Mouse (Mus musculus): ENCODE data around the gene Sergef.
A peak's percentile ranks its signal among the peaks of the same experiment; 100 is the strongest.

Gene Sergef

DNA sequence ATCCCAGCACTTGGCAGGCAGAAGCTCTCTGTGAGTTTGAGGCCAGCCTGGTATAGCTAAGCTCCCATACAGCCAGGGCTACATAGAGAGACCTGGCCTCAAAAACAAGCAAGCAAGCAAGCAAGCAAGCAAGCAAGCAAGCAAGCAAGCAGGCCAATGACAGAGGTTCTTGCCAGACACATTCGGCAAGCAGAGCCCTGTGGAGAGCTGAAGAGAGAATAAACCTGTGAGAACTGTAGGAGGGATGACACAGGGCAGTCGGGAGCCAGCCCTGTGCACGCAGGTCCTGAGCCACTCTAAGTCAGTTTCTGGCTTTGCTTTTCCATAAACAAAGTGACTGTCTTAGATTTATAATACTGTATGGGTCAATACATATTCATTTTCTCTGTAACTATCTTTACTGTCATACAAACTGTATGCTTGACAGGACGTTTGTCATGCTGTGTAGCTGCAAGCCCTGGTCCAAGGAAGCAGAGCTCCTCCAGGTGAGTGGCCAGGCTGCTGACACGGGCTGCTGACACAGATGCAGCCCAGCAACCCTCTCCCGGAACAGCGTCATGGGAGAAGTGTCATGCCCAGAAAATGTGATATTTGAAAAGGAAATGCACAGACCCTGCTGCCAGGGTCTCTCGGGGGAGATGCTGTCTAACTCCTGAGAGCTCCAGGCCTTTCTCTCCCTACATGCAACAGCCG is 192.0 kb downstream of the Sergef start:
- no peak for DNase-seq (ENCODE audit: low read depth)

DNA sequence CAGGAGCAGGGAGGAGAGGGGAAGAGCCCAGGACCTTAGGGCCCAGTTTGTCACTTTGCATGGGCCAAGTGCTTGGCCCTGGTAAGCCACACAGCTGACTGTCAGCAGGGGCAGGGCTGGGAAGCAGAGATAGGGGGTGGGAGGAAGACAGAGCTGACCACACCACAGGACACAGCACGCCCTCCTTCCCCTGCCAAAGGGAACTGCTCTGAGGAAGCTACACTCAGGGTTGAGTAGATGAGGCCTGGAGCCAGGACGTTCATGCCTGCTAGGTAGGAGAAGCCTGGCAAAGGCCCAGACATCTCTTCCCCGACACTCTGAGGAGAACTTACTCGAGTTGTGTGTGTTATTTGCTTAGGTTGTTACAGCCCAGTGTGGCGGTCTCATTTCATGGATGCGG is 193.7 kb downstream of the Sergef start:
- no peak for DNase-seq (ENCODE audit: low read depth)

- no peak for DNase-seq (ENCODE audit: low read depth)
Measured at GRCm38 (mm10) chr7:46443163-46443562, 196.4 kb downstream of the Sergef start.

- peak; percentile 8 for DNase-seq (ENCODE audit: low read depth)
Measured at GRCm38 (mm10) chr7:46438537-46439141, 201.0 kb downstream of the Sergef start.

DNA sequence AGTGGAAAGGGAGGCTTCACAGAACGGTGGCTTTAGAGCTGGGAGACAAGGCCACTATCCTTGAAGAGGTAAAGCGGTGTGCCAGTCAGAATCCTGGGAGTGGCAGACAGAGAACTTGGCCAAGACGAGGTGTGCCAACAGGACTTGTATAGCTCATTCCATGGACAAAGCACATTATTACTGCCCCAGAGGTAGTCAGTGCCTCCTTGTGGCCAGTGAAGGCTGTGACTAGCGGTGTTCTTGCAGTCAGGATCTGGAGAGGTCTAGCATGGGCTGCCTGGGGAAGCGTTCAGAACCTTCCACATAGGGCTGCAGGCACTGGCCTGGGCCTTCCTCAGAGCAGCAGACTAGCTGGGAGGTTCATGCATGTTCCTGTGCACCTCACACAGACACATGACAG is 203.8 kb downstream of the Sergef start:
- no peak for DNase-seq (ENCODE audit: low read depth)

- DNase-seq (ENCODE audit: low read depth) = no peak
Measured at GRCm38 (mm10) chr7:46433874-46434273, 205.7 kb downstream of the Sergef start.

DNA sequence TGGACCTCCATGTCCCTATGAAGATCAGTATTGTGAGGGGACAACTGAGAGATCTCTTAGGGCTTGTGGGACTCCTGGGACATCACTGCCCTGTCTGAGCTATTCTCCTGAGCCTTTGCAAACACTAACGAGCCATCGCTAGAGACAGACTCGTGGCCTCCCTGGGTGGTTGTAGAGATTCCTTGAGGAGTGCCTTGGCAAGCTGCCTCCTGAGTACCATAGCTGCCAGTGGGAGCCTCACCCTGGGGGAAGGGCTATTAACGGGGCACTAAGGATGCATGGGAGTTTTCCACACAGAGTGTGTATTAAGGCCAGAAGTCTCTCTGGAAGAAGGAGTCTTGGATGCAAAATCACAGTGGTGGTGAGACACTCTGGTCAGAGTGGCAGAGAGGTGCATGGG is 214.6 kb downstream of the Sergef start:
- no peak for DNase-seq (ENCODE audit: low read depth)

DNA sequence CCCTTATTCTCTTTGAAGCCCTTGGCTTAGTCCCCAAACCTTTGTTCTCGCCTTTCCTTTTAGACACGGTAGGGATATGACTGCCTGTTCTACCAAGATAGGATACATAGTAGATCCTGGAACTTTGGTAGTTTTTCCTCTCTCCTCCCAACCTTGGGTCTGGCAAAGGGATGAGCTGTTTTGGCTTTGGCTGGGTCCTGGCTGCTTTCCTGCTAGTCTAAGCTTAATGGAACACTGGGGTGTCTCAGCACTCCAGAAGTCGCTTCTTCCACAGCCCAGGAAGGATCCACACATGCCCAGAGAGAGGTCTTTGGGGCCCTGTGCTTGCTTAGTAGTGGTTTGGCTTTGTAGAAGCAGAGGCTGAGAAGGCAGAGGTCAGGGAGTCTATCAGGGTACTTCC is 215.7 kb downstream of the Sergef start:
- DNase-seq (ENCODE audit: low read depth) = no peak

- DNase-seq (ENCODE audit: low read depth) = peak; percentile 48
Measured at GRCm38 (mm10) chr7:46422764-46423412, 216.7 kb downstream of the Sergef start.

DNA sequence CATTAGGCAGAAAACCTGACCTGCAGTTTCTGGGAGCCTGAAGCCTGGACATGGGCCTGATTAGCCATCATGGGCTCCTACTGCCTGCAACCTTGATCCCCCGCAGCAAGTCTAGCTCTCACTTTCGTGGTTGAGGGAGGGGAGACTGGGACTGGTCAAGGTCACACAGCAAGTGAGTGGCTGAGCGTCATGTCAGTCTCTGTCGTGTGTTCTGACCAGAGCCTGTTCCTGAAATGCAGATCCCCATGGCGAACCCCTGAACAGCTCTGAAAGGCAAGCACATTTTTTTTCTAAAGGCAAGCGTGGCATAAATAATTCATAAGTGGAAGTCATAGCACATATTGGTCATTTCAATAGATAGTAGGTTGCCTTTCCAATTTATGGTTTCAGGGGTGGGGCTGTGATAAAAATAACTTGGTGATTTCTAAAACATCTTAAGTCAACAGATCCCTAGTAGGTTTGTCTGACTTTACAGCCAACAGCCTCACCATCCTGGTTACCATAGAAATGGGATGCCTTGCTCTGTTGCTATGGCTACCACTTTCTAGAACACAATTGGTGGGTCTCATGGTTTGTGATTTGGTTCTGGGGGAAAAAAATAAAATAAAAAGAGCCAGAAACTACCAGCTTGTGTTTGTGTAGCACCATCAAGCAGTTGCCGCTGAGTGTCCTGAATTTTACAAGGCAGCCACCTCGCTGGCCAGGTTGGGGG is 217.4 kb downstream of the Sergef start:
- DNase-seq (ENCODE audit: low read depth) = no peak

DNA sequence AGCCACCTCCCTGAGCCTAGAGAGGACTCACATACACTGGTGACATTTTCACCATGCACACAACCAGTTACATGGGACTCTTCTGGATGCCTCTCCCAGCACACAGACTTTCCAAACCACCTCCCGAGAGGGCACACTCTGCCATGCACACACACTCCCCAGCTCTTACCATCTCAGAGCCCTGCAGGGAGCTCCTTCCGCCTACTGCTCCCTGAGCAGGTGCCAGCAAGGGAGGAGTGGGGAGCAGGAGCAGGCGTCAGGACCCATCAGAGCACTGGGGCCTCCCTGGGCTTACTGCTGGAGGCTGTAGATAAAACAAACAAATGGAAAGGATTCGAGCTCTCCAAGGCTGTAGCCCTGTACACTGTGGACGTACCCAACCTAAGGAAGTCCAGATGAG is 218.1 kb downstream of the Sergef start:
- DNase-seq (ENCODE audit: low read depth) = no peak

GRCm38 (mm10) chr7:46418102-46418622 is 221.4 kb downstream of the Sergef start:
- no peak for DNase-seq (ENCODE audit: low read depth)

- no peak for DNase-seq (ENCODE audit: low read depth)
Measured at GRCm38 (mm10) chr7:46417467-46417866, 222.1 kb downstream of the Sergef start.

DNA sequence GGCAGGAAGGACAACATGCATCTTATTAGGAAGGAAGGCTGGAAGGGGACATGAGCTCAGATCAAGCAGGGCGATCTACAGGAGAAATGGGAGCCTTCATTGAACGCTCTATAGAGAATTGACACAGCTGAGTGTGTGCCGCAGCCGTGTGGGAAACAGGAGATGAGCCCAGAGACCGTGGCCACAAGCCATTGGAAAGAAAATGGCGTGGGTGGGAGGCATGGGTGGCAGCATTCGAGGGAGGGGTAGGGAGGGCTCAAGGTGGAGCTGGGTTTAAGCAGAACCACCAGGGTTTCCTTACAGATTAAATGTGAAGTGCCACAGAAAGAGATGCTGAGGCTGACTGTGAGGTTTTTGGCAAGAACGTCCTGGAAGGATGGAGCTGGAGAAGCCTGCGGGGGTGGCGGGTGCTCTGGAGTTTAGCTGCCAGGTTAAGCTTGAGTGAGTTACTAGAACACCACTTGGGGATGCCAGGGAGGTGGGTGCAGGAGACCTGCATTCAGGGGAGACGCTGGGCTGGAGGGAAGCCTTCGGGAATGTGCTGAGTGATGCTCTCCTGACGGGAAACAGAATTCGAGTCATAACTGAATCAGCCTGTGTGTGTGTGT is 223.7 kb downstream of the Sergef start:
- DNase-seq (ENCODE audit: low read depth) = no peak

DNA sequence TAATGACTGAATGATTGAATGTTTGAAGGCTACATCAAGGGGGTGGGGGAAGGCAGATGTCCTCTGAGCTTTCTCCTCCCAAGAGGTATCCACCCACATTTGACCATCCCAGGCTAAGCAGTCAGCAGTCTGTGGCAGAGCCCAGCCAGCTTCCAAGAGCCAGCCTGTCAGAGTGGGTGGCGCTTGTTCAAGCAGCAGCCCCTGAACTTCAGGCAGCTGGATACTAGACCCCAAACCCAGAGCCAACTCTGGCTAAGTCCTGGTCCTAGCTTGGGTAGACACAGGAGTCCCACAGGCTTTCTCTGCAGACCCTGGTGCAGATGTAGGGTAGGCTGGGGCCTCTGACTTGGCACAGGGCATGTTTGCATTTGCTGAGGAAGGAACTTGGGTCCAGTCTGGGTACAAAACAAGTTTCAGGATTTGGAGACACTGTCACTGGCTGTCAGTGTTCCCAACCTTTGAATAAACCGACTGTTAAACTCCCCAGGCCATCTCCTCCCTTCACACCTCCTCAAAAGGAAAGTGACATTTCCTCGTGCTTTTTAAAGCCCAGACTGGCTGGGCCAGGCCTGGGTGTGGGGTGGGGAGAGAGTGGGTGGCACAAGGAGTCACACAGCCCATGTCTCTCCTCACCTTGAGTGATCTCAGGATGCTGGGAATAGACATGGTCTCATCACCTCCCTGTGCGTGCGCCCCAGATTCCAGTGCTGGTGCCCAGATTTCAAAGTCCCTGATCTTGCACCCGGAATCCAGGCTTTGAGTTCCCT is 225.5 kb downstream of the Sergef start:
- no peak for DNase-seq (ENCODE audit: low read depth)

GRCm38 (mm10) chr7:46412823-46413222 is 226.8 kb downstream of the Sergef start:
- DNase-seq (ENCODE audit: low read depth) = no peak

- no peak for DNase-seq (ENCODE audit: low read depth)
Measured at GRCm38 (mm10) chr7:46410727-46411126, 228.9 kb downstream of the Sergef start.

GRCm38 (mm10) chr7:46409204-46409789 is 230.3 kb downstream of the Sergef start:
- no peak for DNase-seq (ENCODE audit: low read depth)

- DNase-seq (ENCODE audit: low read depth) = no peak
Measured at GRCm38 (mm10) chr7:46408606-46409005, 231.0 kb downstream of the Sergef start.

DNA sequence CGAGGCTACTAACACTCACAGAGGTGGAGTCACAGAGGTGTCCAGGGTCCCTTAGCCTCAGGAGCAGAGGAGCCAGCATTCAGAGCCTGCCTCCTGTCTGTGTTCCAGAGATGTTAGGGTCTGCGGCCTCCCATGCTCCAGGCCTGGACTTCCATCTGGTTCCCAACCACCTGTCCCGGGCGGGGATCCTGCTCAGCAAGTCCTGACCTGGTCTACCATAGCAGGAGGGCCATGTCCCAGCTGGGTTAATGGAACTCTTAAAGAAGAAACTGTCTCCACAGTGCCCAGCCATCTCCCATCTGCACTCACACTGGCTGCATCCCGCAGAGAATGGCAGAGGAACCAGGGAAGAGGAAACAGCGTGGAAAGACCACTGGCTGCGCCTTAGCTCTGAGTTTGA is 234.9 kb downstream of the Sergef start:
- DNase-seq (ENCODE audit: low read depth) = no peak

Measured in NIH3T3 (cell line).